Mouse (Mus musculus) heart, postnatal 10 days (tissue): Measurements from ENCODE around the gene Pfkp. TPM values are rescaled to one million over a fixed set of nuclear protein-coding genes. Genes with fewer than 3 reads are reported as not detected.

ENCODE experiments used
- total RNA-seq, 2 experiments: library from RNA; stranded (reverse); gene quantifications; 2 replicates each; pipeline ENCODE4 v1.2.3; 2021

The Pfkp gene
- total RNA-seq, 2 experiments from 2014 or later, result 67.3 to 78.2 TPM

Other genes with a start within 250 kb of the Pfkp start
- 10 to 100 TPM; 59.7 to 64.7 TPM for gene Pitrm1, start 100.6 kb downstream of the Pfkp start, total RNA-seq